Mouse (Mus musculus) testis, adult 2 months (tissue): Measurements from ENCODE around the gene Myrfl. TPM values are rescaled to one million over a fixed set of nuclear protein-coding genes. Genes with fewer than 3 reads are reported as not detected.

Experiments
- H3K27ac ChIP-seq: fragments of 200-500 bp; 2 replicates; pipeline ENCODE4 v1.5.1; 2012; ENCODE audit warnings: low read depth, low read length; ENCODE audit not compliant: control insufficient read depth, insufficient read depth
- H3K27me3 ChIP-seq: fragments of 200-500 bp; 2 replicates; pipeline ENCODE4 v1.6.1; 2012; ENCODE audit warnings: mild to moderate bottlenecking, low read length, moderate library complexity; ENCODE audit not compliant: control insufficient read depth, insufficient read depth
- H3K36me3 ChIP-seq: fragments of 200-500 bp; 2 replicates; pipeline ENCODE4 v1.6.1; 2012; ENCODE audit warnings: mild to moderate bottlenecking, low read length; ENCODE audit not compliant: control insufficient read depth, insufficient read depth
- H3K4me1 ChIP-seq: fragments of 200-500 bp; 2 replicates; pipeline ENCODE4 v1.6.1; 2012; ENCODE audit warnings: low read length; ENCODE audit not compliant: control insufficient read depth, insufficient read depth
- H3K4me3 ChIP-seq: fragments of 200-500 bp; 2 replicates; pipeline ENCODE4 v1.5.1; 2012; ENCODE audit warnings: low read depth, mild to moderate bottlenecking, low read length, moderate library complexity, mixed read lengths; ENCODE audit not compliant: control insufficient read depth
- CTCF ChIP-seq: fragments of 200-500 bp; IDR thresholded peaks from 2 replicates; pipeline ENCODE4 v1.5.1; 2012; ENCODE audit warnings: low read depth, mild to moderate bottlenecking, inconsistent platforms, low read length, moderate library complexity; ENCODE audit not compliant: control insufficient read depth, insufficient read depth, insufficient replicate concordance
- POLR2A ChIP-seq: fragments of 200-500 bp; IDR thresholded peaks from 2 replicates; pipeline ENCODE4 v1.6.1; 2012; ENCODE audit warnings: low read depth, mild to moderate bottlenecking, inconsistent platforms, low read length, moderate library complexity; ENCODE audit not compliant: control insufficient read depth
- polyA plus RNA-seq: library from polyadenylated mRNA; depleted of rRNA; stranded (reverse); fragments of >200 nt; gene quantifications from 2 replicates; pipeline ENCODE4 v1.2.3, GENCODE M21; 2012

Gene Myrfl
- polyA plus RNA-seq, 1 experiment = 0.09 TPM

DNA sequence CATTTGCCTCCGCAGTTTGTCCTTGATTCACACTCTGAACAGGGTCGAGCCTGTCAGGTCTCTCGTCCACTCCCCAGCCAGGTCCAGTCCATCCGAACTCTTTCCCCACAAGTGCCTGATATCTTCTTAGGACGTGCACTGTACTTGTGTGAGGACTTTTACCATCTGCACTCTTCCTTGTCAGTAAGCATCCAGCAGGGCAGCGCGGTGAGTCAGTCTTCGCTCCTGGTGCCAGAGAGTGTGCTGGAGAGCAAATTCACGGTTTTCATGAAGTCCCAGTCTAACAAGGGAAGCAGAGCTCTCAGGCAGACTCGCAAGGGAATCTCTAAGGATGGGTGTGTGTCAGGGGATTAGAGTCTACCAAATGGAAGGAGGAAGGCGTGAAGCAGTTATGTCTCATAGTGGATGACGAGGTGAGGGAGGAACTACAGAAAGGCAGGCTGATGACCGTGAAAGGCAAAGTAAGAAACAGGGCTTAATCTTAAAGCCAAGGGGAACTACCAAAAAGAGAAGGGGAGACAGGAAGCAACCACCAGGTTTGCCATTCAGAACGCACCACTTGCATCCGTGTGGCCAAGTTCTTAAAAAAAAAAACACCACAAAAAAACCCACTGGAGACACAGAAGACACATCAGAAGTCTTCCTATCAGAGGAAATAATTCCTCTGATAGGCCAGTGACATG lies 34.9 kb upstream of the Myrfl start:
- no peaks in the 10 kb centered on the region for H3K4me1 ChIP-seq
- H3K4me3 ChIP-seq = no peak overlapping the region
- H3K27ac ChIP-seq = no peak overlapping the region
- no peaks in the 10 kb centered on the region for H3K27me3 ChIP-seq
- TF ChIP-seq POLR2A = no peak
- TF ChIP-seq CTCF = no peak
- H3K36me3 ChIP-seq = no peaks in the 10 kb centered on the region; the same call in 1 of the 2 replicates

DNA sequence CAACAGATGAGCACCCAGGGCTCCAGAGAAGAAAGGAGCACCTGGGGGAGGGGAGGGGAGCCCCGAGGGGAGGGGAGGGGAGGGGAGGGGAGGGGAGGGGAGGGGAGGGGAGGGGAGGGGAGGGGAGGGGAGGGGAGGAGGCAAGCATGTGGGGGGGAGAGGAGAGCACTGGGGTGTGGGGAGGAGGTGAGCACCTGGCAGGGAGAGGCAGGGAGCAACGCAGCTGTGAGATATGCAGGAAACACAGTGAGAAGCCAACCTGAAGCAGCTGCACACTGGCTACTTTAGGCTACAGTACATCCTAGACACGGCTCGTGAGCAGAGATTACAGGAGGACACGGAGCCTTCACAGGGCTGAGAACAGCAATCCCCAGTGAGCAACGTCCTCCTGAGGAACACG lies 34.2 kb upstream of the Myrfl start:
- TF ChIP-seq POLR2A (no peak), CTCF (no peak)
- Histone ChIP-seq H3K27me3 (no peaks in the 10 kb centered on the region), H3K4me1 (no peaks in the 10 kb centered on the region), H3K36me3 (no peaks in the 10 kb centered on the region; the same call in 1 of the 2 replicates), H3K27ac (no peak overlapping the region), H3K4me3 (no peak overlapping the region)

DNA sequence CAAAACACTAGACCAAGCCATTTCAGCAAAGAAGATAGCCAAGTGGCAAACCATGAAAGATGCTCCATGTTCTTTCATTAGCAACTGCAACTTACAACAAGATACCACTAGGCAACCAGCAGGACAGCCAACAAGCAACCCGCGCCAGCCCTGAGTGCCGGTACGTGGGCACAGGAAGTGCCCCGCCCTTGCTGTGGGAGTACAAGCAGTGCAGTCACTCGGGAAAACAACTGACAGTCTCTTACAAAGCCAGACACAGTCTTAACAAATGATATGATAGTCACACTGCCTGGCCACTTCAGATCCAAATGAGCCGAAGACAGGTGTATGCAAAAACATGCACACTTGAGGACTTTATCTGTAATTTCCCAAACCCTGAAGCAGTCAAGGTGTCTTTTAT lies 33.8 kb upstream of the Myrfl start:
- Histone ChIP-seq H3K27ac (no peak overlapping the region), H3K4me1 (no peaks in the 10 kb centered on the region), H3K4me3 (no peak overlapping the region), H3K27me3 (no peaks in the 10 kb centered on the region), H3K36me3 (no peaks in the 10 kb centered on the region; the same call in 1 of the 2 replicates)
- TF ChIP-seq CTCF (no peak), POLR2A (no peak)

DNA sequence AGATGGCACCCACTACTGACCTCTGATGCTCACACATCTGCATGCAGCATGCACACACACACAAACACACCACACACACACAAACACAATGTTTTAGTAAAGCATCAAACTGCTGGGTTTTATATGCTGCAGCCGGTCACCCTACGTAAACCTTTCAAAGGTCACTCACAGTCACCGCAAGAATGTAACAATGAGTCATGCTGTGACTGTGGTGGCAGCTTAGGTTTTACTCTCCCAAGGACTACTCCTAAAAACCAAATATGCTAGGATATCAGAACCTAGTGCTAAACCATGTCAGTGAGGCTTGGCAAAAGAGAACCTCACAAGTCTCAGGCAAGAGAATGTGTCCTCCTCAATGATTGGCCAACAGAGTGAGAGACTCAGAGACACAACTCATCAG lies 32.1 kb upstream of the Myrfl start:
- no peak for TF ChIP-seq POLR2A
- TF ChIP-seq CTCF = no peak
- Histone ChIP-seq H3K4me3 (no peak overlapping the region), H3K36me3 (no peaks in the 10 kb centered on the region; the same call in none of the 2 replicates), H3K4me1 (no peaks in the 10 kb centered on the region), H3K27ac (no peak overlapping the region), H3K27me3 (no peaks in the 10 kb centered on the region)

DNA sequence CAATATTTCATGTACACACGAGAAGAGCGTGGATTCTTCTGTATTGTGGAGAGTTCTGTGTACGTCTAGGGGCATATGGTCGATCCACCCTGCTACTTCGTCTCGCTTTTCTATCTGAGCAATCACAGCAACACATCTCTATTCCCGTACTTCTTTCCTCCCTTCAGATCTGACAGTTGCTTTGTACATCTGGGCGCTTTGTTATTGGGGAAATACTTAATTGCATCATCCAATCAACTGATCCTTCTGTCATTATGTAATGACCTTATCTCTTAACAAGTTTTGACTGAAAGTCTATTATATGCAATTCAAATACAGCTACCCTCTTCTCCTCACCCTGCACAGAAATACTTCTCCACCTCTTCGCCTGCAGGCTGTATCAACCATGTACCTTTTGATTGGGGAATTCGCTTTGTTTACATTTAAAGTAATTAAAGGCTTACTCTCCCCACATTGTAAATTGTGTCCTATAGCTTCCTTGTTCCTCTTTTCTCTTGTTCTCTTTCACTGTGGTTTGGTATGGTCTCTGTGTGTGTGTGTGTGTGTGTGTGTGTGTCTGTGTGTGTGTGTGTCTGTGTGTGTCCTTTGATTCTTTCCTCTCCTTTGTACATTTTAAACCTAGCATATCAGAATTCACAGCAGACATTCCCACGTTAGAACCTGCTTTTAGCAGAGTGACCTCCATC lies 29.9 kb upstream of the Myrfl start:
- Histone ChIP-seq H3K4me3 (no peak overlapping the region), H3K36me3 (no peaks in the 10 kb centered on the region; the same call in none of the 2 replicates), H3K27ac (no peak overlapping the region), H3K4me1 (no peaks in the 10 kb centered on the region), H3K27me3 (no peaks in the 10 kb centered on the region)
- no peak for TF ChIP-seq CTCF
- TF ChIP-seq POLR2A = no peak

DNA sequence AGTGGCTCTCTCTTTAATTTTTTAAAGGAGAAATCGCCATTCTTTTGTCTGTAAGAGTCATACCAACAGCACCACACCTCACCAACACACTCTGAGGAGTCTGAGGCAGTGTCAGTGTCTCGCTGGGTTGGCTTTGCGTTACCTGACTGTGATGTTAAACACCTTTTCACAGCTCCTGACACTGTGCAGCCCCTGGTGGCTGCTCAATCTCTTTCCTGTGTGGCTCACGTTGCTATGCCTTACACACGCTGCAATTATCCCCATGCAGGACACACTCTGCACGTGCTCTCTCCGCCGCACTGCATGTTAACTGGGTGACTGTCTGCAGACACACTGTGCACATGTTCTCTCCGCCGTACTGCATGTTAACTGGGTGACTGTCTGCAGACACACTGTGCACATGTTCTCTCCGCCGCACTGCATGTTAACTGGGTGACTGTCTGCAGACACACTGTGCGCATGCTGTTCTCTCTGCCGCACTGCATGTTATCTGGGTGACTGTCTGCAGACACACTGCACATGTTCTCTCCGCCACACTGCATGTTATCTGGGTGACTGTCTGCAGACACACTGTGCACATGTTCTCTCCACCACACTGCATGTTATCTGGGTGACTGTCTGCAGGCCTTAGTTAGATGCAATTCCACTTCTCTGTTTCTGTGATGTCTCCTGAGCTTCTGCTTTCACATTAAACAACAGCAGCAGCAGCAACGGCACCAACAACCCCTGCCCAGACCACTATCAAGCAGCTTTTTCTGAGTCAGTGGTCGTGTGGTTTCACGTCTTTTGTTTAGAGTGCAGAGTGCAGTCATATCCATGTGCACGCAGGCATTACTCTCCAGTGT lies 27.2 kb upstream of the Myrfl start:
- Histone ChIP-seq H3K4me3 (no peak overlapping the region), H3K27ac (no peak overlapping the region), H3K4me1 (no peaks in the 10 kb centered on the region), H3K27me3 (no peaks in the 10 kb centered on the region), H3K36me3 (no peaks in the 10 kb centered on the region; the same call in none of the 2 replicates)
- TF ChIP-seq POLR2A = no peak
- no peak for TF ChIP-seq CTCF

DNA sequence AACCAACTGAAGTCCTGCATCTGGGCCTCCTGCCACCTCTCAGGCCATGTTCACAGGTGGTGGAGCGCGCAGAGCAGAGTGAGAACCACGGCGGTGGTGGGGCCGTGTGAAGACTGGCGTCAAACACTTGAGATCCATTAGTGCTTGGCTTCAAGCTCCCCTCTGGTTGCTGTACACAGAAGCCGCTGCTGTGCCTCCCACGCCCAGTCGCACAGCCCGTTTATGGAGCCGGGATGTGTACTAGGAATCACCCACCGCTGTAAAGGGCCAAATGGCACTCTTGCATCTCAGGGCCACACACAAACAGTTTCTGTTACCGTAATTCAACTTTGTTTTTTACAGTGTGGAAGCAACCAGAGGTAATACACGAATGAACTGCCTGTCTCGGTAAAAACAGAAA lies 25.4 kb upstream of the Myrfl start:
- Histone ChIP-seq H3K27me3 (no peaks in the 10 kb centered on the region), H3K36me3 (no peaks in the 10 kb centered on the region; the same call in 1 of the 2 replicates), H3K27ac (no peak overlapping the region), H3K4me1 (no peaks in the 10 kb centered on the region), H3K4me3 (no peak overlapping the region)
- TF ChIP-seq CTCF (no peak), POLR2A (no peak)
